Mouse (Mus musculus) CD8-positive naive resting alpha-beta T cell, adult 2 months (primary cell): ENCODE results near the gene Erh.

Experiments used
- DNase-seq, 2 experiments: peaks; one replicate each; pipeline ENCODE4 v3.0.0; 2022; ENCODE audit warnings: low read depth in 2 of 2, low spot score in 2 of 2

Gene Erh

DNA sequence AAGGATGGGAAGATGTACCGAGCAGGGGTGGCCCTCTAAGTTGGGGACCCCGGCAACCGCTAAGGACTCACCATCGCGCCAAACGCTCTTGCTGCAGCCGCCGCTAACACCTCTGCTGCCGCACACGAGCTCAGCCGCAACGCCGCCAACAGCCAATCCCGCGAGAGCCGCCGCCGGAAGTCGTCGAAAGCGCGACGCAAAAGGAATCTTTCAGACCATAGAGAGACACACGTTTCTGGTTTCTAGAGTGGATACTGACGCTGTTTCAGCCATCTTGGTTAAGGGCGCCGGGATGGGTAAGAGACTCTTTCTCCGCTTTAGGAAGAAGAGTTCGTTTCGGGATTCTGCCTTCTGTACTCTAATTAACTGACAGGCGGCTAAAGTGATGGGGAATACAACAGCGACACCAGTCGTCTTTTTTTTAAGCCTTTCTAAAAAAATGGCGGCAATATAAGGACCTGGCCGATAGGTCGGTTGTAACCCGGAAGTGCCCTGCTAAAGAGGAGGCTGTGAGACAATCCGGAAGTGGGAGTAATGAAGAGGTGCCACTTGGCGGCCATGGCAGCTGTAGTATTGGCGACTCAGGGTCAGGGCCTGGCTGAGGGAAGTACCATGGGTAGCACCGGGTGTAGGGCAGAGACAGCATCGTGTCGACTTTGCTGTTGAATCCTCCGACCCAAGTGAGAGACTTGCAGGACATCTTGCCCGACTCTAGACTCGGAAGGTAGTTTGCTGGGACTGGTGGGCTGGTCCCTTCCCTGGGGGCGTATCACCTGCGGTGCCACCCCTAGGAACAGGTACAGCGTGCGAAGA, at the start of gene Erh, which contains the start of gene Slc39a9:
Gene Erh (minus strand): TSS at position 649 of the 813 bp plus-strand sequence.
Gene Slc39a9 (plus strand): TSS at position 191 of the 813 bp plus-strand sequence.
- DNase-seq: peak; percentile 90 to 92

DNA sequence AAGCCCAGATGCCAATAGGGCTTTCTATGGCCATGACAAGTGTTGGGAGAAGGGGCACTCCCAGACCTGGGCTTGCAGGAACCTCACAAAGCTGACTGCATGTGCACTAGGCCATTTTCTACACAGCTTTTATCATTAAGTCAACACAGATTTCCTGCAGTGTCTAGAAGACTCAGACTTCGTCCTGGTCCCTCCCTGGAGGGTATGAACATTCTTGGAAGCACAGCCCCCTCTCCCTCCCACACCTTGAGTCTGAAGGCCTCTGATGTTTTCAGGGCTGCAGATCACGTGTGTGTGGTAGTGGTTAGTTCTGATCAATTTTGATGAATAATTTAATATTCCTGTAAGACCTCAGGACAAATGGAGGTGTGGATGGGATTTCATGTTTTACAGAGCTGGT, 49.6 kb upstream of the Erh start:
- no peak for DNase-seq

DNA sequence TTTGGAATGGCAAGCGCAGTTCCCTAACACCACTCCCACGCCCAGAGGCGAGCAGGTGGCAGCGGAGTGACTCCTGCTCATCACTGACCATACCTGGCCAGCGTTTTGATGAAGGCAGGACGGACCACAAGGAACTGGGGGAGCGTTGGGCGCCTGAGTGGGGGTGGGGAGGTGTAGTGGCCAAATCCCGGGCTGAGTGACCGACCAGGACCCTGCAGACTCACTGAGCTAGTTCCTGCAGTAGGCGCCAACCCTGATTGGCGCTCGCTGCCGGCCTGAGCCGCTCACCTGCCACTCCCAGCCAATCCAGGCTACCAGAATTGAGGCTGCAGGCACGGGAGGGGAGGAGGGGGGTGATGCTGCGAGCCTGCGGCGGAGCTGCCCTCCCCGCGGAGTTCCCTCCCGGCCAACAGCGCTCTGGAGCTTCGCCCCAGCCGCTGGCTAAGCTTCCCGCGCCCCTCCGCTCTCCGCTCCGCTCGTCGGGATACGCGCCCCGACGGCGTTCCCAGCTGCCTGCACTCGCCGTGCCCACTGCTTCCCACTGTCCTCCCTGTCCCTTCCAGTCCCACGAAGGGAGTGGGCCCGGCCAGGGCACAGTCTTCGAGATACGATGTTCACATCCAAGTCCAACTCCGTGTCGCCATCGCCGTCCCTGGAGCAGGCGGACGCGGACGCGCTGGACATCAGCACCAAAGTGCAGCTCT, 48.3 kb upstream of the Erh start, which contains the start of gene Plekhd1:
Gene Plekhd1 (plus strand): TSS at position 323 of the 704 bp plus-strand sequence.
- no peak for DNase-seq

DNA sequence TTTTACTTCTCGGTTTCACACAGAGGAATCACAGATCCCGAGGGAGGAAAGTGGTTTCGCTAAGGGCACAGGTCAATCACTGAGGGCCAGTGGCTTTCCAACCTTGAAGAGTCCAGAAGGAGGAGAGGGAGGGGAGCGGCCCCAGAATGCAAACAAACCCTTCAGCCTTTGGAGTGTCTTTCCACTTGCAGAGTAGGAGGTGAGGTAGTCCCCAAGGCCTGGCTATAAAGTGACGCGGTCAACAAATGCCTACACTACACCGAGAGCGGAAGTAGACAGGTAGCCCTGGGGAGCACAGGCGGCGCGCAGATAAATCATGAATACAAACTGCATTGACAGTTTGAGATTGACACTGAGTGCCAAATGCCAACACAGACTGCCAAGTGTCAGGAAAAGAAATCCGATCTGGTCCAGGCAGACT, 47.5 kb upstream of the Erh start:
- no peak for DNase-seq

DNA sequence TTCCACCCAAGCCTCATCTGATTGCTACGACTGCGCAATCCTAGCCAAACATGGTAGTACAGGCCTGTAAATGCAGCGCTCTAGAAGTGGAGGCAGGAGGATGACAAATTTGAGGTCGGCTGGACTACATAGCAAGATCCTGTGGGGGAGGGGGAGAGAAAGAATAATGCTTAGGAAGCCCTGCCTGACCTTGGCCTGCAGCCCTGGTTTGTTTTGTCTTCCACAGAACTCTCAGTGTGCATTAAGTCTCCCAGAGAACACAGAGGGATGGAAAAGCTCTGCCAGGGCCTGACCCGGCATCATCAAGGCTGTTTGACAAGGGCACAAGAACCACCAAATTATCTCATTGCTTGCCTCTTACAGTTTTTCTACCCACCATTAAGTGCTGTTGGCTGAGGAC, 45.6 kb upstream of the Erh start:
- no peak for DNase-seq

DNA sequence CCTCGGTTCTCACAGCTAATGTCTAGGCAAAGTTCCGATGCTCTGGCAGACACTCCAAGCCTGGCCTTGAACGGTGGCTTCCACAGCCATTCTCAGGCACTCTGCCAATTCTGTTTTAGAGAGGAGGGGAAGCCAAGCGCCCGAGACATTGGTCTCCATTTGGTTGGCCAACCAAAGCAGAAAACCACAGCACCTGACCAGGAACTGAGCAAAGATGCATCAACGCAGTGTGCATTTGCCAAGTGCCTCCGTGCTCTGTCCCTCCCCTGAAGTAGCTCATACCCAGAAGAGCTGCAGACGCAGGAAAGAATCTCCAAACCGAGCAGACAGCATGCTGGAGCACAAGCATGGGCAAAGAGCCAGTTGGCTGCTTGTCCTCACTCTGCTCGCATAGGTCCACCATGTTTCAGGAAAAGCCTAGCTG, 43.7 kb upstream of the Erh start:
- DNase-seq: no peak

DNA sequence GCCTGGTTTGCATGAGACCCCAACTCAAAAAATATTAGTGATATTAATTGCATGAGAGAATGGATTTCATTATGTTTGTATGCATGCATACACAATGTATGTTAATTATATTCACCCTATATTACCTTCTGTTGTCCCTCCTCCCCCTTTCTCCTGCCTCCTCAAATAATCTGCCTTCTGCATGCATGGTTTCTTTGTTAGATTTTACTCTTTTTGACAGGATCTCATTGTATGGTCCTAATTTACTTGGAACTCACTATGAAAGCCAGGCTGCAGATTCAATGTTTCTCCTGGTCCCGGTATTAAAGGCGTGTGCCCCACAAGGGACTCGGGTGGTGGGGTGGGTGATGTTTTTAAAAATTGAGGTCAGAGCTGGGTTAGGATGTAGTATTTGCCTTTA, 40.2 kb upstream of the Erh start:
- DNase-seq: no peak

DNA sequence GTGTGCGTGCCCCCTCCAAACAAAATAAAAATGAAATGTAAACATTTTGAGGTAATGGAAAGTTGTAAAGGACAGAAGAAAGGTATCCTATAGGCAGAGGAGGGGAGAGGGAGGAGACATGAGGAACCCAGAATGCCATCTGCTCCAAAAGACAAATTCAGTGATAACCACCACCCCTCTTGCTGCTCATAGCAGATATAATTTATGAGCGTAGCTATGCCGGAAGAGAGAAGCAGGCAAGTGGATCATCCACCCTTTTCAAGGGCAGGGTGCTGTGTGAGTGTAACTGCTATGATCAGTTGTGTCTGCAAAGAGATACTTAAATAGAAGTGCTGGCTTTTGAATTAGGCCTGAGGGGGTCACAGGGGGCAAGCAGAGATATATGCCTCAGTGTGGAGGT, 39.4 kb upstream of the Erh start:
- no peak for DNase-seq

DNA sequence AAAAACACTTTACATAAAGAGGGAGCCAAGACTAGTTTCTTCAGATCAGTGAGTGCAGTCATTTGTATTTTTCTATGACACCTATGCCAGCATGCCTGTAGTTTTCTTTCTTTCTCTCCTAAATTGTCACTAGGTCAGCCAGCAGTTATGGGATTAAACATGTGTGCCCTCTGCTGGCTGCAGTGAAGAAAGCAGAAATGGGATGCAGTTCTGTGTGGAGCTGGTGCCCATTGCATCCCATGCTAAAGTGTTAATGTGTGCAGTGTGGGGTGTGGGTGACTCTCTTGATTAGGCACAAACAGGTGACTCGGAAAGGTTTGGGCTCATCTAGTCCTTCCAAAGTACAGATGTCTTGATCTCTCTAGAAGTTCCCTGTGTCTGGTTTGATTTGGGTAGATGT, 37.2 kb upstream of the Erh start:
- DNase-seq: no peak

DNA sequence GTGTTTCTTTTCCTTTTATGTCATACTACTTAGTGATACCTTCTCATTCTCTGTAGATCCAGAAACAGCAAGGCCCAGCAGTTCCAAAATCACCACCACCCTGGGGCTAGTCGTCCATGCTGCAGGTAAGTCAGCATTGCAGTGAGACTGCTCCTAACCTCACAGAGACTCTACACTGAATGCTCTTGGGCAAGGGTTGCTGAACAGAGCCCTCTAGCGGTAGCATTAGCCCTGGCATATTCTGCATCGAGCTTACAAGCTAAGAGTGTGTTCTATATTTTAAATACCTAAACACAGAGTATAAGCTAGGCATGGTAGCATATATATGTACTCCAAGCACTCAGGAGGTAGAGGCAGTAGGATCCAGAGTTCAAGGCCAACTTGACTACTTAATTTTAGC, 29.0 kb upstream of the Erh start:
- peak; percentile 14 to 39 for DNase-seq

DNA sequence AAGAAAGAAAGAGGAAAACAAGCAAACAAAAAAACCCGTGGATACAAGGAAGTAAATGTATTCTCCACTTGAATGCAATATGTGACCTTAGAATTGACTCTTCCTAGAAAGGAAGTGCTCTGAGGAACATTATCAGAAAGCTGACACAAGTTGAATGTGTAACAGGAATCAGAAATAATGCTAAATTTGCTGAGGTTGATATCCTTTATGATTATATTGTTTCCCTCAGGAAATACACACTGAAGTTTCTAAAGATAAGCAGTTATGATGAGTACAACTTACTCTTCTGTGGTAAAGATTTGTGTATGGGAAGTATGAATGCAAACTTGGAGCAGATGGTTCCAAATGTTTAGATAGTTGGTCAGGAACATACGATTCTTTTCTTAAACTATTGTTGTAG, 24.2 kb upstream of the Erh start:
- DNase-seq: no peak

DNA sequence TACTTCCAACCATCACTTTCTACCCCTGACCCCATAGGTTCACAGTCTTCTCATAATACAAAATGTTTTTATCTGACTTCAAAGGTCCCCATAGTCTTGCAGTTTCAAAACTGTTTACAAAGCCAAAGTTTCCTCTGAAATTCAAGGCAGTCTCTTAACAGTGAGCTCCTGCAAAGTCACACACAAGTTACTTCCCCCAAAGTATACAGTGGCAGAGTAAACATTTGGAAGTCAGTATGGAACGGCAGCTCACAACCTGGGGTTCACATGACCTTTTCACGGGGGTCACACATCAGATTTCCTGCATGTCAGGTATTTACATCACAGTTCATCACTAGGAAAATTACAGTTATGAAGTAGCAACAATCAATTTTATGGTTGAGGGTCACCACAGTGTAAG, 19.8 kb upstream of the Erh start:
- DNase-seq: no peak

DNA sequence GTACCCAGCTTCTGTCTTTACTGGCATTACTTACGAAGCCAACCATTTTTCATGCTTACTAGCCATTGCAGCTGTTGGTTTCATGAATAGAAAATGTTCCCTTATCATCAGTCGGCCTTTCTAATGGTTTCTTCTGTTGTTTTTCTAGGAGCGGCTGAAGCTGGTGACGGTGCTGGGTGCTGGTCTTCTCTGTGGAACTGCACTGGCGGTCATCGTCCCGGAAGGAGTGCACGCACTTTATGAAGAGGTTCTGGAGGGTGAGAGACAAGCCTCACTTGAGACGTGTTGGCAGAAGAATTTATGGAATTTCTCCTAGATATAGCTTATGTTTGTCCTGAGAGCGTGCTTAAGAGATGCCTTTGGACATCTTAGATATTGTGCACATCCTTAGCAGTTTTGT, 18.2 kb upstream of the Erh start:
- no peak for DNase-seq

DNA sequence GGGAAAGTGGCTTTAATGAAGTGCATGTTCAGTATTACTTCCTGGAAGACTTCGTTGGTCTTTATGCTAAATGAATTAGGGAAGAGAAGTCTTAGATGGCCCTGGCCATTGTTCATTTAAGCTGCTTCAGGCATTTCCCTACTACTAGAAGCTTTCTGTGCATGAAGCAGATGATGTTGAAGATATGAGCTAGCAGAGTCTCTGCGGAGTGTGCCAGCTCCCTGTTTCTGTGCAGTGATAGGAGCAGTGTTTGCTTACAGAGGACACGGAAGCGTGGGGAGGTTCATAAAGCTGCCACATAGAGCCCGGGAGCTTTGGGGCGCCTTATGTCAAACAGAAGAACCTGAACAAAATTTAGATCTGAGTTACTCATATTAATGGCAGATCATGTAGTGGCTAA, 14.5 kb upstream of the Erh start:
- DNase-seq: no peak

DNA sequence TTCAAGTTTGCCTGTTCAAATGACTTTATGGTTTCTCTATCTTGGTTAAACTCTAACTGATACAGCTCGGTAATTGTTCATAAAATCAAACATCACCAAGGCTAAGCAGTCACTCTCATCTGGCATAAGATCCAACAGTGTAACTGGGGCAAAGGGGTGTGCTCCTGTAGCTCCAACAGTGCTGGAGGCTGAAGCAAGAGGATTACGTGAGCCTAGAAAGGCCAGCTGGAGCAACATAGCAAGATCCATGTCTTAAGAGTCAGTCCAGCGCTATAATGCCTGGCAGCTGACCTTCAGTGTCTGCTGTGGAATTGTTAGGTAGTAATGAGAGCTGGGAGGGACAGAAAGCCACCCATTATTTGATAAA, 10.5 kb upstream of the Erh start:
- no peak for DNase-seq

DNA sequence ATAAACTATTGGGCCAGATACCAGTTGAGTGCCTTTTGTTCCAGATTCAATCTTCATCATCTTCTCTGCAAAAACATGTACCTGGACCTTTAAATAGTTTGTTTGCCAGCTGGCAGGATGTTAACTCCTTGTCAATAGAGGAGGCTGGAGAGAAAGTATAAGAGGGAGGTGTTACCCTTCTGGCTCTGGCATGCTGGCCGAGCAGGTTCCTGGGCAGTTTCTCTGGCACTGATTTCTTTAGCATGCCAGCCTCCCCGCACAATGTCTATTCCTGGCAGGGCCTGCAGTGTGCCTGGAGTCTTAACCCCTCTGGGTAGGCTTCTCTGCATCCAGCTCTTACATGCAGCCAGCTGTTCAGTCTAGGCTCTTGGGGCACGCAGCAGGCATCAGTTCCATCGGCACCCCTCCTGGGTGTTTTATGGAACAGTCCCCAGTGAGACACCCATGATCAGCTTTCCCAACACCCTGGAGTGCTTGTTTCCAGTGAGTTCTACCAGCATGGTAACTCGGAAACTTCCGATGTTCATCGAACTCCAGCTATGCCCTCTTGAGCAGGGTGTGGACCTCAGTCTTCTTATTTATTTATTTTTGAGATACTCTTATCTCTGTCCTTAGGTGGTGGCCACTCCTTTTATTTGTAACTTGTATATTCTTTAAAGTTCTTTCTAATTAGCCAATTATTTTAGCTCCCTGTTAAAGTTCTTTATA, 10.0 kb upstream of the Erh start:
- no peak for DNase-seq

DNA sequence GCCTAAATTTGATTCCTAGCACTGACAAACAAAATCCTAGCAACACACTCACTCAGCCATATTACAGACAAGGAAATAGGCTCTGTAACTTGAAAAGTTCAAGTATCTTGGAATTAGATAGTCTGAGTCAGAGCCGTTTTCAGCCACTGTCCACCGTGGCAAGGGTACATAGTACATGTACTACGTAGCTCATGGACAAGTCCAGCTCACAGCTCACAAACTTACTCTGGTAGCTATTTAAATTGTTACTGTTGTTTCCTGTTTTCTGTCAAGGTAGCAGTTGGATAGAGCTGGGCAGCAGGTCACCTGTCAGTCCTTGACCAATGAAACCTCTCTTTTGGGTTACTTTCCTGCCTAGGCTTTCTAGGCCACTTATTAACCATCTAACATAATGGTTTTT, 2.2 kb upstream of the Erh start:
- no peak for DNase-seq

DNA sequence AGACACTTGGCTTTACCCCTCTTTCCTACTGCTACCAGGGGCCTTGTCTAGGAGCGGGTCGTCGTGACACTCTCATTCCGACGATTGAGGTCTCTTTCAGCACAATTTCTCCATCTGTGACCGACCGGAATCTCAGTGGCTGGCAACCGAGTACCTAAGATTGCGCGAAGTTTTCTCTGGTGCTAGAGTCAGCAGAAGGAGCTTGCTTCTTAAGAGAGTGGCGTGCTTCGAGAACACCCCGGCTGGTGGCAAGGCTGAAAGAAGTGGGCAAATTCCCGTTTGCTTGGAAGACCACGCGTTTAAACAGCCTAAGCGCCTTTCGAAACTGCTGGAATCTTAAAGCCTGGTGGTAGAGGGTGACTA, 346 bp upstream of the Erh start:
- no peak for DNase-seq

DNA sequence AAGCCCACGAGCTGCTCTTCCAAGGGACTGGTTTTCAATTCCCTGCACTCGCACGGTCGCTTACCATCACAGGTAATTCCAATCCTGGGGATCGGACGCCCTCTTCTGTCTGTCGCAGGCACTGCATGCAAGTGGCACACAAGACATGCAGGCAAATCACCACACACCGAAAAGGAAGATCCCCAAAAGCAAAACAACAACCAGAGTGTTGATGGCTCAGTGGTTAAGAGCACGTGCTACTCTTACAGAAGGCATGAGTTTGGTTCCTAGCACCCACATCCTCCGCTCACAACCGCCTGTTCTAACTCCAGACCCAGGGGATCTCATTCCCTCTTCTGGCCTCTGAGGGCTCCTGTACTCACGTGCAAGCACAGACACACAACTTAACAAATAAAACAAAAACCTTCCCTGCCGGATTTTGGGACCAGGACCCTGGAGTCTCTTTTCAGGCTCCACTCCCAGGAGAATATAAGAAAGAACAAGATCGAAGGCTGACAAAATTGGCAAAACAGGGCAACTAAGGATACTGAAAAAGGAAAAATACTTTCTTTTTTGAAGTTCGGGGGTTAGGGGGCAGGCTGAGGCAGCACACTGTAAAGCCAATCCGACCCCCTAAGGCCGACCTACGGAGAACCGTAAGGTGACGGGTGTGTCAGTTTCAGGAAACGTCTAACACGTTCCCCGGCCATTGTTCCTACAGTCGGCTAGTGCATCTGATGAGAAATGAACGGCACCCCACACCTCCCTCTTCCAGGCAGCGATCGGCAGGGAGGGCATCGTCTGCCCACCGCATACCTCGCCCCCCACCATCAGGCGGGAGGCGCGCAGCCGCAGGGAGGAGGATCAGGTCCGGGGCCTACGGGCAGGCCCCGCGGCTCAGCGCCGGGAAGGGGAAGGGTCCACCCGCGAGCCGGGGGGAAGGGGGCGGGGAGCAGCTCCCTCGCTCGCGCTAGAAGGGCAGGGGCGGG, 1.1 kb downstream of the Erh start:
- peak; percentile 61 to 72 for DNase-seq

DNA sequence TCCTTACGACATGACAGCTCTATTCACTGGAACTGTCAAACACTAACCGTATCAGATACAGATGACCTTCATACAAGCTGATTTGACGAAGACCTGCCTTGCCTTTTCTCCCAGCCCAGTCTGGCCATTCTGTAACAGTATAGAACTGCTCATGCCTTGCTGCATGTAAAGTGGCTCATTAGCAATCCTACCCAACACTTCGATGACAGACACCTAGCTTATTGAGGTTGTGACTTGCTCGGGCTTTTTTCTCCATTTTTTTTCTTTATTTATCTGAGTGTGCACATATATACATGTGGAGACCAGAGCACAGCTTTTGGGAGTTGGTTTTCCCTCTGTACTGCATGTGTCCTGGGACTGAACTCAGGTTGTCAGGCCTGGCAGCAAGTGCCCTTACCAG, 12.4 kb downstream of the Erh start:
- DNase-seq: no peak

DNA sequence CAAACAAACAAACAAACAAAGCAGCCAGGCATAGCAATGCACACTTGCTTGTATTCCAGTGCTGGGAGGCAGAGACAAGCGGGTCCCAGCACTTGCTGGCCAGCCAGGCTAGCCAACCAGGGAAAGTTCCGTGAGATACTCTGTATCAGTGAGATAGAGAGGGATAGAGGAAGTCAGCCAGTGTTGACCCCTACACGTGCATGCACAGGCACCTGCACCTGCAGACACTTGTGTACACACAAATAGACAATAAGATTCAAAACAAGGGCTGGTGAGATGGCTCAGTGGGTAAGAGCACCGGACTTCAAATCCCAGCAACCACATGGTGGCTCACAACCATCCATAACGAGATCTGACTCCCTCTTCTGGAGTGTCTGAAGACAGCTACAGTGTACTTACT, 23.6 kb downstream of the Erh start:
- DNase-seq: no peak
